Mouse (Mus musculus) cerebellum, adult 8-10 months (tissue): Measurements from ENCODE around the gene Agbl1.

ENCODE experiments used
- DNase-seq: peaks from one replicate; pipeline ENCODE4 v3.0.0; 2022

The Agbl1 gene

GRCm38 (mm10) chr7:77009571-77009970 lies 779.9 kb downstream of the Agbl1 start:
- DNase-seq: peak; percentile 1

- no peak for DNase-seq
These were observed 799.3 kb downstream of the Agbl1 start for GRCm38 (mm10) chr7:77029019-77029418.

GRCm38 (mm10) chr7:77076033-77076432 lies 846.3 kb downstream of the Agbl1 start:
- DNase-seq: no peak

- no peak for DNase-seq
These were observed 857.6 kb downstream of the Agbl1 start for GRCm38 (mm10) chr7:77087266-77087665.

GRCm38 (mm10) chr7:77095153-77095552 lies 865.5 kb downstream of the Agbl1 start:
- DNase-seq: no peak

GRCm38 (mm10) chr7:77114021-77114420 lies 884.3 kb downstream of the Agbl1 start:
- no peak for DNase-seq

GRCm38 (mm10) chr7:77129045-77129444 lies 899.4 kb downstream of the Agbl1 start:
- DNase-seq: no peak

GRCm38 (mm10) chr7:77131950-77132349 lies 902.3 kb downstream of the Agbl1 start:
- DNase-seq: peak; percentile 4

- DNase-seq: peak; percentile 12
These were observed 903.1 kb downstream of the Agbl1 start for GRCm38 (mm10) chr7:77132615-77133420.

GRCm38 (mm10) chr7:77134860-77135259 lies 905.2 kb downstream of the Agbl1 start:
- DNase-seq: no peak

- no peak for DNase-seq
These were observed 909.0 kb downstream of the Agbl1 start for GRCm38 (mm10) chr7:77138707-77139106.

GRCm38 (mm10) chr7:77147527-77147926 lies 917.8 kb downstream of the Agbl1 start:
- DNase-seq: no peak

- DNase-seq: no peak
These were observed 919.1 kb downstream of the Agbl1 start for GRCm38 (mm10) chr7:77148820-77149219.

GRCm38 (mm10) chr7:77149846-77150245 lies 920.2 kb downstream of the Agbl1 start:
- no peak for DNase-seq

- DNase-seq: no peak
These were observed 922.7 kb downstream of the Agbl1 start for GRCm38 (mm10) chr7:77152393-77152792.

GRCm38 (mm10) chr7:77152909-77153308 lies 923.2 kb downstream of the Agbl1 start:
- no peak for DNase-seq

GRCm38 (mm10) chr7:77164921-77165320 lies 935.2 kb downstream of the Agbl1 start:
- DNase-seq: no peak
